Comparison of ENCODE assay signal across 25 mouse cellular contexts in genomic region chrX:42039481-42039880, GRCm38 (mm10). TPM values are rescaled to one million over a fixed set of nuclear protein-coding genes. Genes with fewer than 3 reads are reported as not detected.
DNase-seq lines count a peak whose midpoint lies in the region; ATAC-seq and TF ChIP-seq lines count a peak whose summit lies in the region.
"Had no signal": no experiment of that assay in that cellular context is flagged by ENCODE, and none has a peak within 500 bp of the region (broad histone marks: within the 10 kb centered on the region; RNA-seq: fewer than 3 reads in every experiment).

No protein-coding gene starts in this region.

- no peak overlapping the region for H3K27ac ChIP-seq in liver, adult 2 months (replicated peaks; ENCODE audit: insufficient read depth, low read depth, low read length)
- no peak overlapping the region for H3K27ac ChIP-seq in liver, embryonic 11.5 days (ENCODE audit: low read depth, low read length)
- no peak overlapping the region for H3K27ac ChIP-seq in testis, adult 2 months (ENCODE audit: control insufficient read depth, insufficient read depth, low read depth, low read length)
- H3K27ac ChIP-seq: forebrain, embryonic 13.5 days; hindbrain, embryonic 10.5 days; limb, embryonic 12.5 days had no signal

- no peak for TF ChIP-seq POLR2A in liver, adult 2 months (IDR thresholded peaks at IDR 0.05; ENCODE audit: extremely low read depth, insufficient read depth, low read length)
- no peak for TF ChIP-seq POLR2A in testis, adult 2 months (IDR thresholded peaks at IDR 0.05; ENCODE audit: control insufficient read depth, low read depth, low read length)
- TF ChIP-seq POLR2A in lung, adult 2 months (IDR thresholded peaks at IDR 0.05; ENCODE audit: borderline replicate concordance, extremely low read depth, low read depth, low read length): no peak

- H3K4me1 ChIP-seq in liver, adult 2 months (ENCODE audit: control insufficient read depth, insufficient read depth, low read length): no peaks in the 10 kb centered on the region
- H3K4me1 ChIP-seq in liver, embryonic 11.5 days (replicated peaks; ENCODE audit: control insufficient read depth, insufficient read depth, low read length): no peaks in the 10 kb centered on the region
- H3K4me1 ChIP-seq in testis, adult 2 months (ENCODE audit: control insufficient read depth, insufficient read depth, low read length): no peaks in the 10 kb centered on the region
- no peaks in the 10 kb centered on the region for H3K4me1 ChIP-seq in lung, adult 2 months (ENCODE audit: control insufficient read depth, insufficient read depth, low read length)
- H3K4me1 ChIP-seq: forebrain, embryonic 13.5 days; heart, embryonic 12.5 days; hindbrain, embryonic 10.5 days; limb, embryonic 12.5 days had no signal

- no peaks in the 10 kb centered on the region for H3K9me3 ChIP-seq in liver, embryonic 11.5 days (ENCODE audit: control insufficient read depth, low read length)
- H3K9me3 ChIP-seq: forebrain, embryonic 13.5 days; heart, embryonic 12.5 days; hindbrain, embryonic 10.5 days; limb, embryonic 12.5 days had no signal

- no peak overlapping the region for H3K4me2 ChIP-seq in liver, embryonic 11.5 days
- H3K4me2 ChIP-seq: forebrain, embryonic 13.5 days; heart, embryonic 12.5 days; limb, embryonic 12.5 days; midbrain, embryonic 11.5 days had no signal

- WGBS in liver, adult 2 months: 96% methylated on average over 5 of the region's 6 CpGs
- WGBS in liver, embryonic 11.5 days: 72% methylated on average over 5 of the region's 6 CpGs
- 72% methylated on average over 5 of the region's 6 CpGs for WGBS in lung, adult 2 months

- no peaks in the 10 kb centered on the region for H3K27me3 ChIP-seq in liver, adult 2 months (ENCODE audit: control insufficient read depth, insufficient read depth, low read length)
- H3K27me3 ChIP-seq in liver, embryonic 11.5 days (replicated peaks; ENCODE audit: control insufficient read depth, insufficient read depth, low read length): no peaks in the 10 kb centered on the region
- H3K27me3 ChIP-seq in testis, adult 2 months (ENCODE audit: control insufficient read depth, insufficient read depth, low read length): no peaks in the 10 kb centered on the region
- H3K27me3 ChIP-seq: forebrain, embryonic 13.5 days; heart, embryonic 12.5 days; limb, embryonic 12.5 days had no signal

- no peak overlapping the region for H3K9ac ChIP-seq in liver, adult 2 months (ENCODE audit: low read depth, low read length)
- no peak overlapping the region for H3K9ac ChIP-seq in liver, embryonic 11.5 days (ENCODE audit: low read depth, low read length)
- H3K9ac ChIP-seq: forebrain, embryonic 13.5 days; heart, embryonic 12.5 days; limb, embryonic 12.5 days had no signal

- peak; percentile 16; the same call in 1 of the 2 replicates for TF ChIP-seq CTCF in liver, adult 2 months (IDR thresholded peaks at IDR 0.05; ENCODE audit: low read depth, low read length)
- peak; percentile 44; the same call in 1 of the 2 replicates for TF ChIP-seq CTCF in testis, adult 2 months (IDR thresholded peaks at IDR 0.05; ENCODE audit: control insufficient read depth, insufficient read depth, insufficient replicate concordance, low read depth, low read length)
- TF ChIP-seq CTCF in lung, adult 2 months (IDR thresholded peaks at IDR 0.05; ENCODE audit: insufficient read depth, low read length): no peak

- no peak overlapping the region for H3K4me3 ChIP-seq in liver, adult 2 months (ENCODE audit: insufficient read depth, low read depth, low read length)
- H3K4me3 ChIP-seq in liver, embryonic 11.5 days (ENCODE audit: low read depth, low read length): no peak overlapping the region
- no peak overlapping the region for H3K4me3 ChIP-seq in testis, adult 2 months (ENCODE audit: control insufficient read depth, low read depth, low read length)
- no peak overlapping the region for H3K4me3 ChIP-seq in lung, adult 2 months (replicated peaks; ENCODE audit: extremely low read depth, low read depth, low read length)
- H3K4me3 ChIP-seq: forebrain, embryonic 13.5 days; heart, embryonic 12.5 days; hindbrain, embryonic 10.5 days; limb, embryonic 12.5 days had no signal

- DNase-seq in liver, adult 2 months (ENCODE audit: extremely low read depth, low read depth, low spot score): no peak
- DNase-seq in liver, embryonic 11.5 days (ENCODE audit: low spot score): no peak
- peak; percentile 6 to 13 for DNase-seq in B cell, adult 2 months
- peak; percentile 37 for DNase-seq in ES-CJ7 (ENCODE audit: low read depth, low spot score)
- no peak for DNase-seq in ovary, adult 18-20 months (ENCODE audit: low spot score)
- DNase-seq in lung, adult 2 months: no peak
- DNase-seq: adrenal gland, postnatal 14 days; cerebellum, adult 8-10 months; cerebellum, postnatal 36 days; embryo, embryonic 11 days; heart, postnatal 10 days; kidney, adult 9 months; kidney, postnatal 14 days; layer of hippocampus, postnatal 36 days; lung, postnatal 14 days; right cerebral cortex, postnatal 25 days; thymus, adult 2 months had no signal

- ATAC-seq in liver, embryonic 11.5 days (replicated peaks; ENCODE audit: low FRiP score): no peak
- ATAC-seq: forebrain, embryonic 13.5 days; hindbrain, embryonic 16.5 days; intestine, embryonic 16.5 days had no signal

- no peaks in the 10 kb centered on the region for H3K79me2 ChIP-seq in liver, adult 2 months (ENCODE audit: control insufficient read depth, insufficient read depth, low read length)

- no peaks in the 10 kb centered on the region for H3K36me3 ChIP-seq in liver, adult 2 months (ENCODE audit: control insufficient read depth, insufficient read depth, low read length)
- no peaks in the 10 kb centered on the region for H3K36me3 ChIP-seq in liver, embryonic 11.5 days (ENCODE audit: control insufficient read depth, insufficient read depth, low read length)
- no peaks in the 10 kb centered on the region for H3K36me3 ChIP-seq in testis, adult 2 months (ENCODE audit: control insufficient read depth, insufficient read depth, low read length)
- H3K36me3 ChIP-seq: heart, embryonic 12.5 days; hindbrain, embryonic 10.5 days; limb, embryonic 12.5 days had no signal

RNA-seq across cellular contexts. Expression of gene Xiap, which starts 20.0 kb away (rescaled TPM):
- 66.8 and 86.8 TPM in 2 replicates for total RNA-seq in liver, adult 2 months (2014; rRNA removed)
- 7.6 and 9.5 TPM in 2 replicates for polyA plus RNA-seq in liver, adult 2 months (2012; rRNA removed)
- 12.9 and 14.1 TPM in 2 replicates for polyA plus RNA-seq in liver, embryonic 11.5 days (2014; fragmentation: Nextera tagmentation; extraction: Ambion mirVana)
- 1.1 and 1.5 TPM in 2 replicates for polyA plus RNA-seq in testis, adult 2 months (2012; rRNA removed)
- polyA plus RNA-seq in lung, adult 2 months (2012; rRNA removed): 13.7 and 16.5 TPM in 2 replicates

Comparison
In these comparisons a context has a peak if more than half of its experiments do, and no peak if none do; other contexts are left out.
1. DNase-seq: peak in B cell, adult 2 months (2 of 2) and ES-CJ7 (single experiment); none in liver, adult 2 months (single experiment), liver, embryonic 11.5 days (single experiment), ovary, adult 18-20 months (single experiment) and lung, adult 2 months (single experiment).